Mouse (Mus musculus) forebrain, embryonic 14.5 days (tissue): ENCODE measurements around the gene Bricd5. TPM values are rescaled to one million over a fixed set of nuclear protein-coding genes. Genes with fewer than 3 reads are reported as not detected.

ENCODE experiments used
- ATAC-seq: fragments of 200-750 bp; cut with Nextera tagmentation; 2 replicates; pipeline ENCODE4 v1.8.0; 2017; ENCODE audit warnings: mild to moderate bottlenecking, moderate library complexity
- DNase-seq: peaks from one replicate; pipeline ENCODE4 v3.0.0-alpha.2; 2015; ENCODE audit warnings: low spot score
- H3K27ac ChIP-seq: fragments of 300-500 bp; sonication (generic); 2 replicates; pipeline ENCODE4 v1.5.1; 2014; ENCODE audit warnings: low read depth, mild to moderate bottlenecking, control low read depth, low read length, moderate library complexity
- H3K27me3 ChIP-seq: fragments of 300-500 bp; sonication (generic); replicated peaks from 2 replicates; pipeline ENCODE4 v1.6.1; 2014; ENCODE audit warnings: low read length, control low read depth, mixed read lengths; ENCODE audit not compliant: control insufficient read depth, insufficient read depth
- H3K36me3 ChIP-seq: fragments of 300-500 bp; sonication (generic); 2 replicates; pipeline ENCODE4 v1.6.1; 2014; ENCODE audit warnings: low read length, control low read depth; ENCODE audit not compliant: control insufficient read depth, insufficient read depth
- H3K4me1 ChIP-seq: fragments of 300-500 bp; sonication (generic); 2 replicates; pipeline ENCODE4 v1.6.1; 2014; ENCODE audit warnings: antibody characterized with exemption, low read length, control low read depth; ENCODE audit not compliant: control insufficient read depth, insufficient read depth
- H3K4me2 ChIP-seq: fragments of 300-500 bp; sonication (generic); 2 replicates; pipeline ENCODE4 v1.6.1; 2014; ENCODE audit warnings: mild to moderate bottlenecking, control low read depth, low read length
- H3K4me3 ChIP-seq: fragments of 300-500 bp; sonication (generic); 2 replicates; pipeline ENCODE4 v1.5.1; 2014; ENCODE audit warnings: low read depth, low read length, control low read depth
- H3K9ac ChIP-seq: fragments of 300-500 bp; sonication (generic); 2 replicates; pipeline ENCODE4 v1.6.1; 2014; ENCODE audit warnings: mild to moderate bottlenecking, low read length, control low read depth, moderate library complexity
- H3K9me3 ChIP-seq: fragments of 300-500 bp; sonication (generic); replicated peaks from 2 replicates; pipeline ENCODE4 v1.6.1; 2016; ENCODE audit warnings: low read length, control low read depth, mixed read lengths; ENCODE audit not compliant: control insufficient read depth
- WGBS: fragments of 180-500 bp; shearing (Covaris S2); extraction: QIAGEN DNeasy Blood & Tissue Kit; methylation state at CpG from one replicate; pipeline ENCODE4 v1.1.7; 2014; 5-methylcytosine and 5-hydroxymethylcytosine counted together
- polyA plus RNA-seq: library from polyadenylated mRNA; unstranded; fragments of >200 nt; fragmentation: Nextera tagmentation; extraction: Ambion mirVana; gene quantifications from 2 replicates; pipeline ENCODE4 v1.2.1, GENCODE M21; 2014

Bricd5 gene
- polyA plus RNA-seq, 1 experiment from 2014 or later, result 0.38 TPM

DNA sequence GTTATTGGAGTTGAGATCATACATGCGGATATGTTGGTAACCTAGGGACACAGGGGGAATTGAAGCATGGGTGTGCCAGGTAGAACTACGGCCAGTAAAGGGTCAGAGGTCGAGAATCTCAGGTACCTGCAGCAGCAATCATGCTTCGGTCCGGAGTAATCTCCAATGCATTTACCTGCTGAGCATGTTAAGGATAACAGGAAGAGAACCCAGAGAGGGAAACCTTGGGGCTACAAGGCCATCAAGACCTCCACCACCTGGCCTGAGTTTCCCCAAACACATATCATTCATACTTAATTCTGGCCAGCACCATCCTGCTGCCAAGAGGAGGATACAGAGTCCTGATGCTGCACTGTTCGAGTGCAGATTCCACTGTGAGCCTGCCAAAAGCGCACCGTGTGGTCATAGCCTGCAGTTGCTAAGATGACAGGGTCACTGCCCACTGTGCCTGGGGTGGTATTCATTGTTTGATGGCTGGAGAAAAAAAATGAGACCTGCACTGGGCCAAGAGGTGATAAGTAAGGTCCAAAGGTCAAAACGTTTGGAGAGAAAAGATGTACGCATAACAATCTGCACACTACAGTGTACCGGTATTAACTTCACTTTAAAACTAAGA lies 4.4 kb downstream of the Bricd5 start:
- H3K27ac ChIP-seq, result no peak overlapping the region
- H3K27me3 ChIP-seq, result no peaks in the 10 kb centered on the region
- peak overlapping the region; percentile 77 for H3K4me3 ChIP-seq
- 54% methylated on average over 11 of the region's 11 CpGs for WGBS
- ATAC-seq (peak; percentile 30), DNase-seq (no peak)
- no peaks in the 10 kb centered on the region for H3K9me3 ChIP-seq
- peak overlapping the region; percentile 62 for H3K4me2 ChIP-seq
- peak overlapping the region; percentile 85 for H3K9ac ChIP-seq
- peaks cover 46% of the 10 kb centered on the region for H3K36me3 ChIP-seq
- peaks cover 6% of the 10 kb centered on the region; the same call in 1 of the 2 replicates for H3K4me1 ChIP-seq

DNA sequence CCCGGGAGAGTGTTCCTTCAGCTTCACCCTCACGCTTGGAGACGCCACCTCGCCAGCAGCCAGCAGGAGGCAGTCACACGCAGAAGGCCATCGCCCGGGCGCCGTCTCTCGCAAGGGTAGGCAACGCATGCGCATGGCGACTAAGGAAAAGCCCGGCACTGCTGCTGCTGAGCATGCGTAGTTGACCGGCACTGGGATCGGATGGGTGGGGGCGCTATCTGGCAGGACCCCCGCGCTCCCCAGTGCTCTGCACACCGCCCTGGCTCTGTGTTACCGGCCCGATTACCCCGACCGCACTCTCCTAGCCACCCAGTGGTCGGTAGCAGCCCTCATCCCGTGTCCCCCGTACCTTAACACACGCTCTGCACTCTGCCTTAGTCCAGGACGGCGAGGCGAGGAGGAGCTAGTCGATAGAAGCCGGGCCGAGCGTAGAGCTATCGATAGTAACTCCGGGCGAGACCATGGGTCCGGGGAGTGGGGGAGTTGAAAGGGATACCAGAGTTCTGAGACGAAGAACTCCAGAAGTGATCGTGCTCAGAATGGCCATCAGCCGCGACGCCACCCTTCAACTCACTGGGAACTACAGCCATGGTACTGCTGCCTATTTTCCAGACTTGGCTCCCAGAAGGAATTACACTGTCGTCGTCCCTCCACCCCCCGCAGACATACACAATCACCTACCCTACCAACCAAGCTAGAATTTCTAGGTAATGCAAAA lies 5.1 kb downstream of the Bricd5 start, which contains the start of gene Mlst8:
Gene Mlst8 (minus strand): TSS at position 416 of the 718 bp plus-strand sequence.
- Histone ChIP-seq H3K4me2 (peak within 1 kb of the TSS; percentile 62), H3K27me3 (no peaks in the 10 kb centered on the region), H3K4me1 (peaks cover 6% of the 10 kb centered on the region; the same call in 1 of the 2 replicates), H3K9me3 (no peaks in the 10 kb centered on the region), H3K27ac (peak within 1 kb of the TSS; percentile 96), H3K36me3 (peaks cover 39% of the 10 kb centered on the region), H3K4me3 (peak within 1 kb of the TSS; percentile 77), H3K9ac (peak within 1 kb of the TSS; percentile 85)
- DNase-seq (peak; percentile 98), ATAC-seq (peak; percentile 95)
- WGBS, result under 1% methylated on average over 43 of the region's 48 CpGs

DNA sequence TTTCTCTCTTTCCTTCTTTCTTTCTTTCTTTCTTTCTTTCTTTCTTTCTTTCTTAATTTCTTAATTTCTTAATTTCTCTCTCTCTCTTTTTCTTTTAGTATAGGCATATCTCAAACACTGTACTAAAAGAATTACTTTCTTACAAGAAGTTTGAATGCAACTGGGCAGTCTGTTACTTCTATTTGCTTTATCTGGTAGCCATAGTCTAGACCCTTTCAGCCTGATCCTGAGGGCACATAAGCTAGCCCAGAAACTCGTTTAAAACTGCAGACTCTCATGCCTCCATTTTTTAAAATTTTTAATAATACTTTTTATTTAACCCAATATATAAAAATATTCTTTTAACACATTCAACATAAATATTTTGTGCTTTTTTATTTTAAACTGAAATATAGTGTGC lies 5.7 kb downstream of the Bricd5 start:
- WGBS, result 20% methylated on average over 1 of the region's 1 CpGs
- DNase-seq (no peak), ATAC-seq (no peak)
- Histone ChIP-seq H3K27ac (no peak overlapping the region), H3K27me3 (no peaks in the 10 kb centered on the region), H3K4me2 (peak overlapping the region; percentile 62; the same call in 1 of the 2 replicates), H3K9ac (no peak overlapping the region; the same call in 1 of the 2 replicates), H3K4me3 (peak overlapping the region; percentile 77; the same call in 1 of the 2 replicates), H3K4me1 (peaks cover 6% of the 10 kb centered on the region; the same call in 1 of the 2 replicates), H3K36me3 (peaks cover 33% of the 10 kb centered on the region), H3K9me3 (no peaks in the 10 kb centered on the region)

DNA sequence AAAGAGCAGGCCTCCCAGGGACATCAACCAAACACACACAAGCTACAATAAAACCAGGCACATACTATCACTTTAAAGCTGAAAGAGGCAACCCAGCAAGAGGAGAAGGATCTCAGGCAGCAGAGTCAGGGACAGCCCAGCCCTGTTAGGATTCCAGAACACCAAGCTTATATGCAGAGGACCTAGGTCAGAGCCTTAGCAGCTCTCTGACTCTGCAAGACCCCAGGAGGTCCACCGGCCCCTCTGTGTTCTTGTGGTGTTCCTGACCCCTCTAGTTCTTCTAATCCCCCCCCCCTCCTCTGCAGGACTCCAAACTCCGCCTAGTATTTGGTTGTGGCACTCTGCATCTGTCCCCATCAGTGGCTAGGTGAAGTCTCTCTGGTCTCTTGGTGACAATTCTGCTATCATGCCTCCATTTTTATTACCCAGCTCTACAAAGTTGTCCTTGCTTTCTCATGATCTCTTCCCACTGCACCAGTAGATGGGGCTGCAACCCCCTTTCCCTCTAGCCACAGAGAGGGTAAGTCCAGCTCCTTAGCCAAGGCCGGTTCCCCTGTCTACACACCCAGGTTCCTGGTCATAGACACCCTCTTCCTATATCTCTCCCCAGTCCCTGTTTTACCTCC lies 6.6 kb downstream of the Bricd5 start:
- peaks cover 24% of the 10 kb centered on the region for H3K36me3 ChIP-seq
- H3K4me1 ChIP-seq, result peaks cover 7% of the 10 kb centered on the region
- H3K9me3 ChIP-seq, result no peaks in the 10 kb centered on the region
- no peak overlapping the region for H3K4me2 ChIP-seq
- ATAC-seq, result no peak
- no peak overlapping the region for H3K27ac ChIP-seq
- WGBS, result 47% methylated on average over 3 of the region's 3 CpGs
- H3K4me3 ChIP-seq, result no peak overlapping the region
- no peak for DNase-seq
- H3K27me3 ChIP-seq, result no peaks in the 10 kb centered on the region
- no peak overlapping the region for H3K9ac ChIP-seq

DNA sequence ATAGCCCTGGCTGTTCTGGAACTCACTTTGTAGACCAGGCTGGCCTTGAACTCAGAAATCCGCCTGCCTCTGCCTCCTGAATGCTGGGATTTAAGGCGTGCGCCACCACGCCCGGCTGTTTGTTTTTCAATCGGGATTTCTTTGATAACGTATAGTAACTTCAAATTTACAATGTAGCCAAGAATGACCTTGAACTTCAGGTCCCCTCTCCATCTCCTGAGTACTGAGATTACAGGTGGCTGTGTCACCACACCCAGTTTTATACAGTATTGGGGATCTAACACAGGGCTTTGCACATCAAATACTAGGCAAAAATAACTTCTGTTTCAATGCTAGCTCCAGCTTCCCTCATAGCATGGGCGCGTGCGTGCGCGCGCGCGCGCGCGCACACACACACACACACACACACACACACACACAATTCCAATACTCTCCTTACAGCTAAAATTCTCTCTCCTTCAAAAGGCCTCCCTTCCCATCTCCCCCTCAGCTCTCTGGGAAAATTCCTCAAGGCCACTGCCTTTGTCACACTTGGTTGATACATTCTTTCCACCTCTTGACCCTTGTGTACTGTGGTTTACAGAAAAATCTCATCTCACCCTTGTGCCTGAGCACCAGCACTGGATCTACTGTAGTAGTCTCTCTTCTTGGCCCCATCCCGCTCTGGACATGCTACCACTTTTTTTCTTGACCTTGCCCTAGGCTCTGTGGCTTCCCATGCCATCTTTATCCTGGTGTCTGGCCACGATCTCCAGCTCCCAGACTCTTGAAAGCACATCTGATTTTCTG lies 7.5 kb downstream of the Bricd5 start:
- Histone ChIP-seq H3K27me3 (no peaks in the 10 kb centered on the region), H3K36me3 (peaks cover 15% of the 10 kb centered on the region), H3K4me3 (no peak overlapping the region), H3K9me3 (no peaks in the 10 kb centered on the region), H3K27ac (no peak overlapping the region), H3K4me2 (no peak overlapping the region), H3K4me1 (peaks cover 11% of the 10 kb centered on the region), H3K9ac (no peak overlapping the region)
- 94% methylated on average over 20 of the region's 20 CpGs for WGBS
- ATAC-seq, result no peak
- DNase-seq, result no peak

DNA sequence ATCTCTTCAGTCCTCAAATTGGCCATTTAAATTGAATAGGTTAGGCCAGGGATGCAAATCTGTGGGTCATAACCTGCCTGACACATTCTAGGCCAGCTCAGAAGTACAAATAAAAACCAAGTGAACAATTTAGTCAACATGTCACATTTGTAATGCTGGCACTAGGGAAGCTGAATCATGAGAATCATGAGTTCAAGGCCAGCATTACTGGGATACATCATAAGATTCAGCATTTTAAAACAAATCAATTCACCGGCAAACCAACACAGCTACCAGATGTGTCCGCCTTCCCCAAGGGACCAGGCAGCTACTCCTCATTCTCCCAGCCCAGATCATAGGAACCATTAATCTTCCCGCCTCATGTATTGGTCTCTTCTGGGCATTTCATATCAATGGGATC lies 9.8 kb downstream of the Bricd5 start:
- no peak overlapping the region for H3K4me2 ChIP-seq
- H3K9me3 ChIP-seq, result no peaks in the 10 kb centered on the region
- no peak overlapping the region for H3K9ac ChIP-seq
- no peak overlapping the region for H3K27ac ChIP-seq
- H3K27me3 ChIP-seq, result no peaks in the 10 kb centered on the region
- DNase-seq (no peak), ATAC-seq (no peak)
- WGBS, result 90% methylated on average over 3 of the region's 3 CpGs
- H3K4me1 ChIP-seq, result peaks cover 13% of the 10 kb centered on the region
- no peaks in the 10 kb centered on the region for H3K36me3 ChIP-seq
- H3K4me3 ChIP-seq, result no peak overlapping the region

DNA sequence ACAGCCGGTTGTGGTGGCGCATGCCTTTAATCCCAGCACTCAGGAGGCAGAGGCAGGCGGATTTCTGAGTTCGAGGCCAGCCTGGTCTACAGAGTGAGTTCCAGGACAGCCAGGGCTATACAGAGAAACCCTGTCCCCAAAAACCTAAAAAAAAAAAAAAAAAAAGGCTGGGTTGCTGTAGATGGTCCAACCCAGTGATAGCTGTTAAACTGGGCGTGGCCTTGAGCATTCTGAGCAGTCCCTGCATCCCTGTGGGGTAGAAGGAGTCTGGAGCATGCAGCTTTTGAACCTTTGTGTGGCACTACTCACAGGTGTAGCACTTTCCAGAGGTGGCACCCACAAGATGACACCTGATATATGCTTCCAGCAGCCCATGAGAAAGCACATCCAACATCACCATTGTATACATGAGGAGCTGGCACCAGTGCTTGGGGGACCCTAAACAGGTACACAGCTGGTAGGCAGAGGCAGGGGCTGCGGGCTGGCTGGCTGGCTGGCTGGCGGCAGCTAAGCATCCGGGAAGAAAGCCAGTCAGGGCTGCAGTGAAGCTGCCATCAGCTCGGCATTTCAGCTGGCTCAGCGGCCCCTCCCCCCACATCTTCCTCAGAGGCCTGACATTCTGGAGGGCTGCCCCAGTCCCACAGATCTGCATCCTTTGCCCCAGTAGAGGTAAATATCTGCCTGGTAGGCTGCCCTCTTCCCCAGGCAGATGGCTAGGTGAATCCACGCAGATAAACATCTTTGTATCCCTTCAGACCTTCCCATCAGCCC lies 11.6 kb downstream of the Bricd5 start:
- H3K9me3 ChIP-seq, result no peaks in the 10 kb centered on the region
- 0 out of 2 replicates have a peak overlapping the region, but pooled peaks have one; percentile 30 for H3K27ac ChIP-seq
- H3K4me3 ChIP-seq, result no peak overlapping the region
- ATAC-seq (peak; percentile 11; the same call in 1 of the 2 replicates), DNase-seq (peak; percentile 76)
- peaks cover 22% of the 10 kb centered on the region for H3K4me1 ChIP-seq
- 47% methylated on average over 11 of the region's 11 CpGs for WGBS
- no peak overlapping the region for H3K4me2 ChIP-seq
- H3K27me3 ChIP-seq, result no peaks in the 10 kb centered on the region
- 0 out of 2 replicates have a peak overlapping the region, but pooled peaks have one; percentile 21 for H3K9ac ChIP-seq
- no peaks in the 10 kb centered on the region for H3K36me3 ChIP-seq

DNA sequence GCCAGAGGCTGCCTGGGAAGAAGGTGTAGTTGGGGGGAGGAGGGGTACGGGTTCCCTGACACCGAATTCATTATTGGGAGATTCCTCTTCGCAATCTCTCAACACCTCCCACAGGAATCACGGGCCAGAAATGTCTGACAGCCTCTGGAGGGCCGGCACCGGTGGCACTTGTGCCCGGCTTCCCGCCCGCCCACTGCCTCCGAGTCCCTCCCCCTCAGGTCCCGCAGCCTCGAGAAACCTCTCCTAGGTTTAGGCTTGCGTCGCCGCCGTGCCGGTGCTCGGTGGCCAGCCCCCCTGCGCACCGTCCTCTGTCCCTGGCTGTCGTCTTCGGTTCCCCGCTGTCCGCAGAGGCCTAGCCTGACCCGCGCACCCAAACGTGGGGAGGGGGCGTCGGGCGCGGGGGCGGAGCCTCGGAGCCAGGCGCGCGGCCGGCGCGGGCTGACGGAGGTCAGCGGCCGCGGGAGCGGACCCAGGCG lies 14.5 kb downstream of the Bricd5 start, which contains the start of gene Caskin1:
Gene Caskin1 (plus strand): TSS at position 416 of the 476 bp plus-strand sequence.
- Histone ChIP-seq H3K27me3 (no peaks in the 10 kb centered on the region), H3K9me3 (no peaks in the 10 kb centered on the region), H3K4me3 (peak within 1 kb of the TSS; percentile 87), H3K4me1 (peaks cover 26% of the 10 kb centered on the region), H3K4me2 (peak within 1 kb of the TSS; percentile 82), H3K9ac (peak within 1 kb of the TSS; percentile 94), H3K27ac (peak within 1 kb of the TSS; percentile 92), H3K36me3 (no peaks in the 10 kb centered on the region)
- DNase-seq (peak; percentile 53), ATAC-seq (peak; percentile 55)
- WGBS, result under 1% methylated on average over 40 of the region's 45 CpGs
